Mouse (Mus musculus) Patski (cell line): ENCODE measurements around the gene Dyrk2. TPM values are rescaled to one million over a fixed set of nuclear protein-coding genes. Genes with fewer than 3 reads are reported as not detected.

ENCODE experiments used
- ATAC-seq: fragments of 100-300 bp; one replicate; pipeline ENCODE4 v1.8.0; 2021
- CTCF ChIA-PET: fragments of 350-600 bp; sonication (Branson Sonifier 250); formaldehyde crosslinking; loops from one replicate; lab custom pipeline; 2022; ENCODE audit warnings: inconsistent platforms; lab: Charles Lee
- POLR2A ChIA-PET: fragments of 350-600 bp; sonication (Branson Sonifier 250); formaldehyde crosslinking; loops from one replicate; lab custom pipeline; 2022; ENCODE audit warnings: antibody characterized with exemption, inconsistent platforms; lab: Charles Lee
- DNase-seq: peaks from one replicate; pipeline ENCODE4 v3.0.0-alpha.2; 2011; ENCODE audit warnings: low read depth, low spot score
- H3K27me3 ChIP-seq: fragments of 371-371 bp; one replicate; pipeline ENCODE4 v1.5.1; 2021
- CTCF ChIP-seq: fragments of 100-300 bp; IDR thresholded peaks from one replicate; pipeline ENCODE4 v1.5.1; 2021
- in situ Hi-C: fragments of 300-500 bp; cut with MboI; formaldehyde crosslinking; loops from 3 replicates; pipeline ENCODE4 v1.11.1; 2018; ENCODE audit warnings: low pct_unique_long_range_greater_than_20kb, mixed read lengths
- polyA plus RNA-seq: library from polyadenylated mRNA; unstranded; gene quantifications from one replicate; pipeline ENCODE4 v1.2.3, GENCODE M21; 2021

The Dyrk2 gene
- polyA plus RNA-seq, 1 experiment from 2014 or later: 19.7 TPM

DNA sequence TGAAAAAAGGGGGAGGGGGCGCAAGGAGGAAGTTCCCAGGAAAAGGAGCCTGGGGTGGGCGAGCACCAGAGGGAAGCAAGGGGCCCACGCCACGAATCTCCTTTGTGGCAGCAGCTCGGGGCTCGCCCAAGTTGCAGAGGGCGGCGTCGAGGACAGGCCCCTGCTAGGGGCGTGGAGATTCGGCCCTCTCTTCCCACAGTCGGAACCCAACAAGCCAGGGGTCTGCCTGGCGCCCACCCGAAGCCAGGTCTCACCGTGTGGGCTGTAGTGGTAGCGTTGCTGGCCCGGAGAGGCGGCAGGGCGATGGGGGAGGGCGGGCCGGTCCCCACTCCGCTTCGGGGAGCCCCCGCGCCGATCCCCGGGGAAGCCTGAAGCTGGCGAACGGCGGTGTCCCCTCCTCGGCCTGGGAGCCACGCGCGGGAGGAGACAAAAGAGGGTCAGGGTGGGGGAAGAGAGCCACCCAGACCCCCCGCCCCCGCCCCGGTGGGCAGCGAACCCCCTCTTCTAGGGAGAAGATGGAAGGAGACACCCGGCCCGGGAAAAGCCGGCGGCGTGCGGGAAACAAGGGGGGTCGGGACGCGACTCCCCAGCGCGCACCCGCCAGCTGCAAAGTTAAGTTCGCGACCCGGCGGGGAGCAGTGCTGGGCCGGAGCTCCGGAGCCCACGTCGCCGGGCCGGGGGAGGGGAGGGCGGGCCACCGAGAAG is 2.0 kb downstream of the Dyrk2 start:
- DNase-seq (no peak), ATAC-seq (peak; percentile 29)
- POLR2A ChIA-PET: no interaction called here
- in situ Hi-C loops: loop anchor here (25.0 kb wide), 2 partner anchors 369 to 706 kb away; partner anchors contain the start of gene Cand1
- CTCF ChIA-PET: interaction anchor here (0.8 to 1.6 kb wide), 3 partner anchors 10 to 211 kb away, joined by 3 to 4 read pairs (median 3); no protein-coding TSS in a partner anchor
- H3K27me3 ChIP-seq: no peaks in the 10 kb centered on the region
- TF ChIP-seq CTCF: no peak

DNA sequence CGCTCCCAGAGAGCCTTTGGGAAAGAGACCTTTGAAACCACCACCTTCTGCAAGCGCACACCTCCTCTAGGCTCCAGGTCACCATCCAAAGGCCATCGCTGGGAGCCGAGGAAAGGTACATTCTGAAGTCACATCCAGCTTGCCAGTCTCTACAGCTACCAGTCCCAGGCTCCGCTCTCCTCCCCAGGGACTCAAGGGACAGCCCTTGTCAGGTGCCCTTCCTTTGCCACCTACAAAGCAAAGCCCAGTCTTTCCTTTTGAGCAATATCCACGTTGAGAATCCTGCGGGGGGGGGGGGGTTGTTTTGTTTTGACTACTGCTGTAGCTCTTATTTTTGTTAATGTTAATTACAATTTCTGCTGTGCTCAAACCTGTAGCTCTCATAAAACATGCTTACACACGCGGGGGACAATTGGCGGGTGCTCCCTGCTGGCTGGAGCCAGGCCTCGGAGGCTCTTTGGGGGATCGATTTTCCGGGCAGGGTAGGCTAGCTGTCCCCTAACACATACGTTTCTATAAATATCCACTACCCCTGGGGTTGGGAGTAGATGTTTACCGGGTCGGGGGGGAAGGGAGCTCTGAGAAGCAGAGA is 2.6 kb downstream of the Dyrk2 start:
- in situ Hi-C loops: loop anchor here (25.0 kb wide), 2 partner anchors 370 to 705 kb away; partner anchors contain the start of gene Cand1
- TF ChIP-seq CTCF: no peak
- CTCF ChIA-PET: interaction anchor here (1.3 to 1.6 kb wide), 2 partner anchors 10 to 212 kb away, joined by 3 to 4 read pairs; no protein-coding TSS in a partner anchor
- DNase-seq: no peak
- no peaks in the 10 kb centered on the region for H3K27me3 ChIP-seq
- no peak for ATAC-seq
- POLR2A ChIA-PET: no interaction called here

DNA sequence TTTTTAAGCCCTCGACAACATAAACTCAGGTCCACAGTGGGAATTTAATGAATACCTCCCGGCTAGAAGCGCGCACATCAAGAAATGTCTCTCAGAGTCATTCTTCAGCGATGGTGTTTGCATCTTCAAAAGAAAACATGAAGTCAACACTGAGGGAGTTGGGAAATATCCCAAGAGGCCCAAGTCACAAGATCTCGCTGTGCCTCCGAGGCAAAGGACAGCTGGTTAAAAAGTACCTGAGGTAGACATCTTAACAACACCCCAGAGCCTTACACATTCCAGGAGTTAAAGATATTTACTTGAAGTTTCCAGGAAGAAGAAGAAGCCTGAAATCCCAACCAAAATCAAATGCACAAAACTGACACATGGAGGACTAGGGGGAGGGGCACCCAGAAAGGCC is 5.0 kb downstream of the Dyrk2 start:
- POLR2A ChIA-PET: no interaction called here
- DNase-seq: no peak
- TF ChIP-seq CTCF: no peak
- ATAC-seq: no peak
- in situ Hi-C loops: loop anchor here (5.0 to 25.0 kb wide), 3 partner anchors 212 to 703 kb away; partner anchors contain the start of gene Cand1
- no peaks in the 10 kb centered on the region for H3K27me3 ChIP-seq
- CTCF ChIA-PET: no interaction called here

DNA sequence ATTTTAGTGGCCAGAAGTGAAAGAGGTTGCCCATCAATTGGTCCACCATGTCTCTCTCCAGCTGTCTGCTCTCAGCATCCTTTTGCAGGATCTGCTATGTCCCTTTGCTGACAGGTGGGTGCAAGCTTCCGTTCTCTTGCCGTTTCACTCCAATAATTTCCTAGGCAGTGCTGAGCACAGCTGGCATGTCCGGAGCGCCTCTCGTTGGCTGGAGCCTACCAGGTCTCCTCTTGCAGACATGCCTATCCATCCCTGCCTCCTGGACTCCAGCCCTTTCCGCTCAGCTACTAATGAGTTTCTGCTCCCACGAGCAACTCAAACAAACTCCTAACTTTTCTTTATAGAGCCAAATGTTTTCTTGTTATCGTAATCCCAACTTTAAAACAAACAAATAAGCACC is 6.4 kb downstream of the Dyrk2 start:
- in situ Hi-C loops: loop anchor here (5.0 to 25.0 kb wide), 3 partner anchors 214 to 701 kb away; partner anchors contain the start of gene Cand1
- CTCF ChIA-PET: no interaction called here

DNA sequence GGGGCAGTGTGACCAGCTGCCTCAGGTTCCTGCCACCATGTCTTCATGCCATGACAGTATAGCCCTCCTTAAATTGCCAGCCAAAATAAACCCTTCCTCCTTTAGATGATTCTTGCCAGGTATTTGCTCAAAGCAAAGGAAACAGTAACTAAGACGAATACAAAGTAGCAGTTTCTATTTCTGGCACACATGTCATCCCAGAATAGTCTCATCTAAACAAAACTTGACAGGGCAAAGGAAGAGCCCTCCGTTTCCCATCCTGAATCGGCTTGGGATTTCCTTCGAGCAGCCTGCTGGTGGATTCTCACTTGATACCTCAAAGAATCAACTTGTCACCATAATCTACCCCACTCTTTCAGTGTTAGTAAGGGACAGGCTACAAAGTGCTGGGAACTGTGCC is 7.8 kb downstream of the Dyrk2 start:
- ChIA-PET CTCF (no interaction called here), POLR2A (no interaction called here)
- DNase-seq (no peak), ATAC-seq (no peak)
- no peaks in the 10 kb centered on the region for H3K27me3 ChIP-seq
- TF ChIP-seq CTCF: no peak
- in situ Hi-C loops: loop anchor here (5.0 to 25.0 kb wide), 3 partner anchors 215 to 700 kb away; partner anchors contain the start of gene Cand1

More for the DNA sequence above, 6.4 kb downstream of the Dyrk2 start:
- ATAC-seq (no peak), DNase-seq (no peak)
- POLR2A ChIA-PET: no interaction called here
- no peaks in the 10 kb centered on the region for H3K27me3 ChIP-seq
- no peak for TF ChIP-seq CTCF

DNA sequence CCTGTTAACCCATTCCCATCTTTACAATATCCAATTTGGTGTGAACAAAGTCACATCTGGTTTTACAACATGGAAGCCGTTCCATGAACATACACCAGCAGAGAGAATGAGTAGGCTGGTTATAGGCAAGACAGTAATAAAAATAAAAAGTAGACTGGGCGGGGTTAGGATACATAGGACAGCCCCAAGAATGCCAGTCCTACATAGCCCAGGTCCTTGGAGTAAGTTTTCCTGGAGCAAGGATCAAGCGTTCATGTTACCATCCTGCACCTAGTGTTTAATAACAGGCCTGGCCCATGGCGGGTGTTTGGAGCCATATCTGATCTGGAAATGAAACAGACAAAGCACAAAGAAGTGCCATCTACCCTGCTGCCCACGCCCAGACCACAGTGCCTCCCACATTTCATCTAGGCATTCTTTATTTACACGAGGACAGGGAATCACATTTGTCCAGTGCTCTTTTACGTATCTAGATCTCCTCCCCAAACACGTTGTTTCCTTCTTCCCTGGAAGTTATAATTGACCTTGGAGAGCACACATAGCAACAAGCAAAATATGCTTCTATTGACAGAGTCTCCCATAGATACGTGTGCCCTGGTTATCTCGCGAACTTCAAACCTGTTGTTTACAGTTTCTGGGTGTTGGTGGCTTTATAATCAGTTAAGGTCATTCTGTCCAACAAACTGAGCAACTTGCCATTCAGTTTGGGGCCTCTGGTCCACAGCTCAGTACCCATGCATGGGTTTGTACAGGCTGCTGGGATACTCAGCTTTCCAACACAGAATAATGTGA is 8.6 kb downstream of the Dyrk2 start:
- in situ Hi-C loops: loop anchor here (5.0 to 25.0 kb wide), 3 partner anchors 216 to 699 kb away; partner anchors contain the start of gene Cand1
- DNase-seq: no peak
- CTCF ChIA-PET: no interaction called here
- TF ChIP-seq CTCF: no peak
- POLR2A ChIA-PET: no interaction called here
- H3K27me3 ChIP-seq: no peaks in the 10 kb centered on the region
- ATAC-seq: no peak

DNA sequence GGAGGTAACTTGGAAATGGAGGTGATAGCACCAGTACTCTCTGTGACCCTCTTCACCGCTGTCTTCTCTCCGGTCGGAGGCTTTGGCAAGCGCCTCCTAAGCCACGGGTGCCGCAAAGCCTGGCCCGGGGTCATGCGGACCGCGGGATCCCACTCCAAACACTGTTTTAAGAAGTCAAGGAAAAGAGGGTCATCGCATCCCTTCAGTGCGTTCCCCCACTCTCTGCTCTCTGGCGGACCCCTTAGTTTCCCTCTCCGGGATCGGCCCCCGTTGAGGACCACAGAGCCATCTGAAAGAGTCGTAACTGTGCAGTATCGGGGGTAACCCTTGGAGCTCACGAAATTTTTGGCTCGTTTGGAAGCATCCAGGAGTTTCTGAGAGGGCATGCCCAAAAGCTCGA is 10.4 kb downstream of the Dyrk2 start:
- no peak for TF ChIP-seq CTCF
- POLR2A ChIA-PET: interaction anchor here (0.6 kb wide), 1 partner anchor 174 kb away, joined by 3 read pairs; no protein-coding TSS in a partner anchor
- in situ Hi-C loops: loop anchor here (5.0 to 25.0 kb wide), 3 partner anchors 218 to 697 kb away; partner anchors contain the start of gene Cand1
- DNase-seq (no peak), ATAC-seq (no peak)
- H3K27me3 ChIP-seq: no peaks in the 10 kb centered on the region
- CTCF ChIA-PET: interaction anchor here (0.6 kb wide), 1 partner anchor 169 kb away, joined by 3 read pairs; no protein-coding TSS in a partner anchor

DNA sequence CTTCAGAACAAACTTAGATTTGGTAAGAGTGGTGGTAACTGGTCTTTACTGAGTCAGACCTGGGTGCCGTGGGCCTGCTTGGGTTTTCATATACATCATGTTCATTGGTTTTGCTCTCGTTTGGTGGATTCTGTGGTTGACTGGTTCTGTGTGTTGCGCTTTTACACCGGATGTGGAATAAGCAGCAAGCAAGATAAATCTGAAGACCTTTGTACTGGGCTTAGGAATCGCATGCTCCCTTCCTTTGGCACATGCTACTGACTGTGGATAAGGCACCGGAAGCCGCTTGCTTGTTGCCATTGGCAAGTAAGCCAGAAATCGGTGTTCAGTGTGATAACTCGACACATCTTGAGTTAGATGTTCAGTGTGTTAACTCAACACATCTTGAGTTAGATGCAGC is 15.4 kb downstream of the Dyrk2 start:
- DNase-seq (no peak), ATAC-seq (no peak)
- POLR2A ChIA-PET: no interaction called here
- TF ChIP-seq CTCF: no peak
- CTCF ChIA-PET: no interaction called here
- in situ Hi-C loops: loop anchor here (25.0 kb wide), 2 partner anchors 383 to 692 kb away; partner anchors contain the start of gene Cand1
- no peaks in the 10 kb centered on the region for H3K27me3 ChIP-seq

DNA sequence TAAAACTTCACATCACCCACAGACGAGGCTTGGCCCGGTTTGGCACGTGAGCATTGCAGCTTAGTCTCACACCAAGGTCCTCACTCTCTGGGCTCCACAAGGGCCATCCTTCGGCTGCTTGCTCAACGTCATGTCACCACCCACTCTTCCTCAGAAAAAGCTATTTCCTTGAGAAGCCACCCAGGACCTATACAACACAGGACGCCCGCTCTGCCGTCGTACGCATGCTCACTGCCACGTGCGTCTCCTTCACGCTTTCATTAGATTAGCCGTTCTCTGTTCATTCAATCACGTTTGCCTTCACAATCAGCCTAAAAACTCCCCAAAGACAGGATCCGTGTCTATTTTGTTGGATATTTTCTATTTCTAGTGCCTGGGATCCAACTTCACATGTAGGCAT is 17.5 kb downstream of the Dyrk2 start:
- CTCF ChIA-PET: no interaction called here
- POLR2A ChIA-PET: no interaction called here
- ATAC-seq: no peak

DNA sequence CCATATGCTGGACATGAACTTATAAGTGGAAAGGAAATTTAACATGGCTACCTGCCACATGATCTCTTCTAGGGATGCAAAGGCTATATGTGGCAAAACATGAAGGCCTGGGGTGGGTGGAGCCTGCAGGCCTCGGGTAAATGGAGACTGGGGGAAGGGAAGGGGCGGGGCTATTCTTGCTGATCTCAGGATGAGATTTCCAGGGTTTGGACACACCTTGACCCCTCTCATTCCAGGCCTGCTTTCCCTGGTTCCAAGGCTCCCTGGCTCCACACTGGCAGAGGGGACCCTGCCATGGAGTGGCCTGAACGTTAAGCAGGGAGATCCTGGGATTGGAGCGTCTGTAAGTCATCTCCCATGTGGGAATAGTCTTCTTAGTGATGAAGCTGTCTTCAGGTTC is 21.5 kb downstream of the Dyrk2 start:
- ChIA-PET POLR2A (no interaction called here), CTCF (no interaction called here)
- no peak for DNase-seq
- TF ChIP-seq CTCF: no peak
- in situ Hi-C loops: no loop called here
- no peaks in the 10 kb centered on the region for H3K27me3 ChIP-seq
- ATAC-seq: no peak

More for the DNA sequence above, 17.5 kb downstream of the Dyrk2 start:
- H3K27me3 ChIP-seq: no peaks in the 10 kb centered on the region
- no peak for TF ChIP-seq CTCF
- in situ Hi-C loops: loop anchor here (25.0 kb wide), 2 partner anchors 385 to 690 kb away; partner anchors contain the start of gene Cand1
- DNase-seq: no peak
